Mouse (Mus musculus): ENCODE measurements around the gene Zfp746. TPM values are rescaled to one million over a fixed set of nuclear protein-coding genes. Genes with fewer than 3 reads are reported as not detected.

Zfp746 gene
- polyA plus RNA-seq, 1 experiment from 2014 or later = 27.5 TPM

DNA sequence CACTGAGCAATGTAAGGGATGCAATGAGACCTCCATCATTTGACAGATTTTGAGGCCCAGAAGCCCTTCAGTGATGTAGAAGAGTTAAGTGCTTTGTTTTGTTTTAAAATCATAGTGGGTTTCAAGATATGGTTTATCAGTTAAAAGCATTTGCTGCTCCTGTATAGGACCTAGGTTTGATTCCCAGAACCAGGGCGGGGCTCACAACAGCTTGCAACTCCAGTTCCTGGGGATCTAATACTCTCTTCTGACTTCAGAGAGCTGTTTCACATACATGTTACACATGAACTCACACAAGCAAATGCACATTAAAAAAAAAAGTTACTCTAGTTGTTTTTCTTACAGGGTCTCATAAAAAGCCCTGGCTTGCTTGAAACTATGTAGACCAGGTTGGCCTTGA lies 25.5 kb downstream of the Zfp746 start:
- H3K4me3 ChIP-seq = no peak overlapping the region
- H3K36me3 ChIP-seq = peaks cover 48% of the 10 kb centered on the region
- no peak for DNase-seq (ENCODE audit: low spot score)
- no peak overlapping the region for H3K27ac ChIP-seq
- WGBS = 90% methylated on average over 1 of the region's 1 CpGs
- no peaks in the 10 kb centered on the region for H3K9me3 ChIP-seq (replicated peaks)
- H3K4me1 ChIP-seq = no peaks in the 10 kb centered on the region
- no peaks in the 10 kb centered on the region for H3K27me3 ChIP-seq (ENCODE audit: low read depth, poor library complexity, severe bottlenecking)

DNA sequence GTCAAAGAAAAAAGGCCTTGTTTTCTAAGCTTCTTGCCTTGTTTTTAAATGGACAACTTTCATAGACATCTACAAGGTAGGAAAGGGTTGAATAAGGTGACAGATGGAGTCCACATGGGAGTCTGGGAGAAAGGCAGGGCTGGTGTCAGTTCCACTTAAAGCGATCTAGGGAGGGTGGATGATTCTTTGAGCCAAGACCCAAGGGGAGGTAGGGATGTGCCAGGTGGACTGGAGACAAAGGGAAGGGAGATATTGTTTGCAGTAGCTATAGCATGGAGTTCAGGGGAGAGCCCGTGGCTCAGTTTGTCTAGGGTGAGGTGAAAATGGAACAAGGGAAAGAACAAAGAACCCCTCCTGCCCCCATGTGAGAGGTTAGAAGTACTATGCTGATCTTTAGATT lies 26.0 kb downstream of the Zfp746 start:
- H3K36me3 ChIP-seq = peaks cover 44% of the 10 kb centered on the region
- WGBS = 94% methylated on average over 2 of the region's 2 CpGs
- no peak overlapping the region for H3K27ac ChIP-seq
- H3K4me1 ChIP-seq = no peaks in the 10 kb centered on the region
- H3K27me3 ChIP-seq (ENCODE audit: low read depth, poor library complexity, severe bottlenecking) = no peaks in the 10 kb centered on the region
- DNase-seq (ENCODE audit: low spot score) = no peak
- H3K9me3 ChIP-seq (replicated peaks) = no peaks in the 10 kb centered on the region
- H3K4me3 ChIP-seq = no peak overlapping the region

- DNase-seq (ENCODE audit: low spot score) = no peak
- H3K4me3 ChIP-seq = no peak overlapping the region
- WGBS = 92% methylated on average over 6 of the region's 6 CpGs
- no peaks in the 10 kb centered on the region for H3K27me3 ChIP-seq (ENCODE audit: low read depth, poor library complexity, severe bottlenecking)
- peaks cover 17% of the 10 kb centered on the region for H3K4me1 ChIP-seq
- H3K9me3 ChIP-seq (replicated peaks) = no peaks in the 10 kb centered on the region
- H3K27ac ChIP-seq = no peak overlapping the region
- H3K36me3 ChIP-seq = no peaks in the 10 kb centered on the region
Observed at GRCm38 (mm10) chr6:48052136-48052535, 34.3 kb downstream of the Zfp746 start.

DNA sequence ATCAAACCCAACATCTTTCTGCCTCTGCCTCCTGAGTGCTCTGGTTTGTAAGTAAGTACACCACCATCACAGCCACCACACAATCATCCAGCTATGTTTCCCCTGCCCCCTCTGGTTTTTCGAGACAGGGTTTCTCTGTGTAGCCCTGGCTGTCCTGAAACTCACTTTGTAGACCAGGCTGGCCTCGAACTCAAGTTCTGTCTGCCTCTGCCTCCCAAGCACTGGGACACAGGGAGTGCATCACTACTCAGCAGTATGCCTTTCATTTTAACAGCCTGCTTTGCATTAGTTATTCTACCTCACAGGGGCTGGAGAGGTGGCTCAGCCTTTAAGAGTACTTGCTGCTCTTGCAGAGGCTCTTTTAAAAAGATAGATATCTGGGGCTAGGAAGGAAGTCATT lies 34.7 kb downstream of the Zfp746 start:
- WGBS = 89% methylated on average over 2 of the region's 2 CpGs

DNA sequence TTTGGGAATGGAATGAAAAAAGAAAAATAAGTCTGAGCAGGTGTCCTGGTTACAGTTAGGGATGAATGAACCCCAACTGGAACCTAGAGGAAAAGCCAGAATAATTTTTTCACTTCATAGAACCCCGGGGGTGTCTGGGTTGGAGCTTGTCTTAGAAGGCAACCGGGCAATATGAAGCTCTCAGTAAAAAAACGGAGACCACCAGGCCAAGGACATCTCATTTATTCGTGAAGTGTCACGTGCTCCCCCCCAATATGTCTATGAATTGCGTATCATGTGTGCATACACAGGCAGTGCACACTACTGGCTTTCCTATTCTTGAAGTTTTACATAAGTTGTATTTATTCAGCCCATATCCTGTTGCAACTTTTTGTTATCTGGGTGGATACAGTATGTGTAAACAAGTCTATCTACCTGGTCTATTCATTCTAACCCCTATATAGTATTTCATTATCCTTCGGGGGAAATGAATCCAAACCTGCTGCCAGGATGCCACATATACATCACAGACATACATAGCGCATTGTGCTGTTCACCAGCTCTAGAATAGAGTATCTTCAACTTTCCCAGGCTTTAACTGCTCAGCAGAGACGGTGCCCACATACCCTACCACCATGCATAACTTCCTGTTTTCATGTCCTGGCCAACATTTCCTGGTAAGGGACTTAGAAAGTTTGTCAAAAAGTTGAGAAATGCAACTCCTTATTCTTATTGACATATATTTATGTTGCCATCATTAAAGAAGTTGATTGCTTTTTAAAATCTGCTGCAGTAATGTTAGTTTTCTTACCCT lies 36.9 kb downstream of the Zfp746 start:
- no peak for DNase-seq (ENCODE audit: low spot score)
- Histone ChIP-seq H3K27ac (peak overlapping the region; percentile 94), H3K4me1 (peaks cover 20% of the 10 kb centered on the region), H3K27me3 (ENCODE audit: low read depth, poor library complexity, severe bottlenecking) (no peaks in the 10 kb centered on the region), H3K9me3 (replicated peaks) (no peaks in the 10 kb centered on the region), H3K4me3 (peak overlapping the region; percentile 67), H3K36me3 (peaks cover 10% of the 10 kb centered on the region)
- 63% methylated on average over 9 of the region's 9 CpGs for WGBS

More for the DNA sequence above, 34.7 kb downstream of the Zfp746 start:
- DNase-seq (ENCODE audit: low spot score) = no peak
- H3K36me3 ChIP-seq = no peaks in the 10 kb centered on the region
- peaks cover 20% of the 10 kb centered on the region for H3K4me1 ChIP-seq
- no peaks in the 10 kb centered on the region for H3K27me3 ChIP-seq (ENCODE audit: low read depth, poor library complexity, severe bottlenecking)
- no peak overlapping the region for H3K4me3 ChIP-seq
- no peak overlapping the region for H3K27ac ChIP-seq
- H3K9me3 ChIP-seq (replicated peaks) = no peaks in the 10 kb centered on the region

DNA sequence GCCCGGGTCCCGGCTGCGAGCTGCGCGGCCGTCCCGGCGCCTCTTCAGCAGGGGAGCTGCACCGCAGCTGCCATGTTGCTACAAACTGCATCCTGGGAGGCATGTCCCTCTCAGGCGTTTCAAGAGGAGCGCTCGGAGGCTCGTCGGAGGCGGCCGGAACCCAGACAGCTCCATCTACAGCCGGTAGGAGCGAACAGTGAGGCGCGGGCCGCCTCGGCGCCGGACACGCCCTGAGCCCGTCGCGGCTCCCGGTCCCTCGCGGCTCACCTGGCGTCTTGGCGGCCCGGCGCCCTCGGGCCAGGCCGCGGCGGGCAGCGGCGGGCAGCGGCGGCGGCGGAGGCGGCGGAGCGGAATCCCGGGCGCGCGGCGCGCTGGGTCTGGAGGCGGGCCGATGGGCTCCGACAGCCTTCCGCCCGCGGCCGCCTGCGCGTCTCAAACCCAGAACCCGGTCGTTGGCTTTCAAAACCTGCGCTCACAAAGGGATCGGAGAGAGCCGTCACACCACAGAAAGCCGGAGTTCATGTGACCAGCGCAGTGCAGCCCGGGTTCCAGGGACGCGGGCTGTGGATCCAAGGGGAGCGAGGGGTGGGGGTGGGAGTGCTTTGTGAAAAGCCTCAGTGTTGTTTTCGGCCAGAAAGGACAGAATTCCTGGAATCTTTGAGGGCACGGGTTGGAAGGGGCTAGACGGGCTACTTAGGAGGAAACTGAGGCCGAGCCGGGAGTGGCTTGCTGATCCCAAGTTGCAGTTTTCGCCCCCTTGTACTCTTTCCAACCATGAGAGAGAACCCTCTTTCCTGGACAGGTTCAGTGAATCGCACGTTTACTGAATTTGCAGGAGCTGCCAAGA lies 37.7 kb downstream of the Zfp746 start, which contains the start of gene Zfp777:
Gene Zfp777 (minus strand): TSS at position 486 of the 847 bp plus-strand sequence.
- H3K4me3 ChIP-seq = peak within 1 kb of the TSS; percentile 67
- H3K27ac ChIP-seq = peak within 1 kb of the TSS; percentile 94
- H3K9me3 ChIP-seq (replicated peaks) = no peaks in the 10 kb centered on the region
- peaks cover 18% of the 10 kb centered on the region for H3K36me3 ChIP-seq
- H3K4me1 ChIP-seq = peaks cover 20% of the 10 kb centered on the region
- 1% methylated on average over 79 of the region's 82 CpGs for WGBS
- DNase-seq (ENCODE audit: low spot score) = peak; percentile 85
- H3K27me3 ChIP-seq (ENCODE audit: low read depth, poor library complexity, severe bottlenecking) = no peaks in the 10 kb centered on the region

DNA sequence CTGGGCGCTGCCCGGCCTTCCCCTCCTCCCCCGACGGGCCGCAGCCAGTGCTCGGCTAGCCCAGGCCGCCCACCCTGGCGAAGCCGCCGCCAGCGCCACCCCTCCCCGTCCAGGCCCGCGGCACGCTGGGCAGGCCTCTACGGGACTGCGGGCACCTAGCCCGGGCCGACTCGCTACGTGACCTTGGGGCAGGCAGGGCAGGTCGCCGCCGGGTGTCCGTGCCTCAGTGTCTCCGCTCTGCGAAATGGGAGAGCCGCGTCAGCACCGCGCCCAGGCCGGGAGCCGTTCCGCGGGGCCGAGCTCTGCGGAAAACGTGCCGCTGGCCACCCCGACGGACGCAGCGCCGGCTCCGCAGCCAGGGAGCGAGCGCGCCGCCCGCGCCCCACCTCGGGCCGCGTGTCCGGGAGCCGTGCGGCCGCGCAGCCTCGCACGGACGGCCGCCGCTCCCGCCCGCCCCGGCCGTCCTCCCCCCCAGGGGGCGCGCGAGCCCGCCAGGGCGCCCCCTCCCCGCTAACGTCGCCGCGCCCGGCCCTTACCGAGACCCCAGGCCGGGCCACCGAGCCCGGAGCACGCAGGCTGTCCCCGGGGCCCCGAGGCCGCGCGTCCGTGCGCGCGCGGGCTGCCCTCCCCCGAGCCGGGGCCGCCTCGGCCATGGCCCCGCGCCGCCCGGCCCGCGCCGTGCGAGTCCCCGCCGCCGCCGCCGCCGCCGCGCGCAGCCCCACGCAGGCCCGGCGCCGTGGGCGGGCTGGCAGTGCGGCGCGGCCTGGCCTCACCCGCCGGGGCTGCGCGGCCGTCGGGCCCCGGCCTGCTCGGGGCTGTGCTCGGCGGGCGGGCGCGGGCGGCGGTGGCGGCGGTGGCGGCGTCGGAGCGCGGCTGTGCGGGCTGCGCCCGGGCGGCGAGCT lies 38.7 kb downstream of the Zfp746 start:
- Histone ChIP-seq H3K9me3 (replicated peaks) (no peaks in the 10 kb centered on the region), H3K4me3 (peak overlapping the region; percentile 67), H3K36me3 (peaks cover 27% of the 10 kb centered on the region), H3K27me3 (ENCODE audit: low read depth, poor library complexity, severe bottlenecking) (no peaks in the 10 kb centered on the region), H3K27ac (peak overlapping the region; percentile 94), H3K4me1 (peaks cover 20% of the 10 kb centered on the region)
- peak; percentile 76 for DNase-seq (ENCODE audit: low spot score)
- 15% methylated on average over 138 of the region's 150 CpGs for WGBS

- Histone ChIP-seq H3K36me3 (peaks cover 34% of the 10 kb centered on the region), H3K4me1 (peaks cover 20% of the 10 kb centered on the region), H3K27ac (peak overlapping the region; percentile 94), H3K4me3 (peak overlapping the region; percentile 67), H3K9me3 (replicated peaks) (no peaks in the 10 kb centered on the region), H3K27me3 (ENCODE audit: low read depth, poor library complexity, severe bottlenecking) (no peaks in the 10 kb centered on the region)
- WGBS = 7% methylated on average over 12 of the region's 12 CpGs
- no peak for DNase-seq (ENCODE audit: low spot score)
Observed at GRCm38 (mm10) chr6:48047114-48047449, 39.3 kb downstream of the Zfp746 start.

GRCm38 (mm10) chr6:48032661-48033060 lies 53.7 kb downstream of the Zfp746 start:
- Histone ChIP-seq H3K27me3 (ENCODE audit: low read depth, poor library complexity, severe bottlenecking) (no peaks in the 10 kb centered on the region), H3K4me3 (no peak overlapping the region), H3K36me3 (peaks cover 97% of the 10 kb centered on the region), H3K27ac (no peak overlapping the region), H3K9me3 (replicated peaks) (no peaks in the 10 kb centered on the region), H3K4me1 (no peaks in the 10 kb centered on the region)
- DNase-seq (ENCODE audit: low spot score) = no peak

DNA sequence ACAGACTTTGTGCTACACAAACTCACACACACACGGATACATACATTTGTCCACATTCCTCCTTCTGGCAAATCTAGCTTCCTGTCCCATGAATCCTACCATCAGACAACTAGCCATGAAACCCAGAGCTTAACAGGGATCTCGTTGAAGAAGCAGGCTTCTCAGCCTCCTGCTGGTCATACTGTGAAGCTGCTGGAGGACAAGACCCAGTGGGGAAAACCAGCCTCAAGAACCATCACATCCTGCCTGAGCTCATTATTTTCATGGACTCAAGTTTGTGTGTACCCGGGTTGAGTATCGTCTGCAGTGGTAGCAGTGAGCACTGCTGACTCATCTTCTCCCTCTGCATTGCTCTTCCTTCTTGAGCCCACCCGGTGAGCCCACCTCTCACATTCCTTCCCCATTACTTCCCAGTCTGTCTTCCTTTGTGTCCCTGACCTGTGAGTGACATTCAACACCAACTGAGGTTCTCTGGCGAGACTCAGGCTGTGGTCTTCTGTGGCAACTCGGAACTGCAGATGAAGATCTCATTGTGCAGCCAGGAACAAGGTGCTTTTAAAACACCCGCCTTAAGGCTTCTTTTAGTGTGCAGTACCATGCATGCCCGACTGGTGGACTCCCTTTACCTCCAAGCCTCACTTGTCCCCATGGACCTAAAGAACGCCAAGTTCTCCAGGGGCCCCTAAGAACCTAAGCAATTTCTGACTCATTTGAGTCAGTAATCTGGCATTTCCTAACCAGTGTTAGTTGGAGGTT lies 60.3 kb downstream of the Zfp746 start:
- Histone ChIP-seq H3K36me3 (peaks cover 92% of the 10 kb centered on the region), H3K4me3 (no peak overlapping the region), H3K9me3 (replicated peaks) (peaks cover 17% of the 10 kb centered on the region), H3K27me3 (ENCODE audit: low read depth, poor library complexity, severe bottlenecking) (no peaks in the 10 kb centered on the region; the same call in 1 of the 2 replicates), H3K27ac (no peak overlapping the region), H3K4me1 (peaks cover 4% of the 10 kb centered on the region; the same call in 1 of the 2 replicates)
- DNase-seq (ENCODE audit: low spot score) = no peak
- WGBS = 88% methylated on average over 10 of the region's 10 CpGs

- Histone ChIP-seq H3K27ac (no peak overlapping the region), H3K9me3 (replicated peaks) (peaks cover 17% of the 10 kb centered on the region), H3K27me3 (ENCODE audit: low read depth, poor library complexity, severe bottlenecking) (no peaks in the 10 kb centered on the region; the same call in 1 of the 2 replicates), H3K36me3 (peaks cover 81% of the 10 kb centered on the region), H3K4me3 (no peak overlapping the region), H3K4me1 (peaks cover 4% of the 10 kb centered on the region; the same call in 1 of the 2 replicates)
- WGBS = 74% methylated on average over 21 of the region's 21 CpGs
- DNase-seq (ENCODE audit: low spot score) = no peak
Observed at GRCm38 (mm10) chr6:48024994-48025345, 61.4 kb downstream of the Zfp746 start.

Measured in limb, embryonic 10.5 days (tissue).